Mouse (Mus musculus): ENCODE measurements around the gene Slc7a5.

DNA sequence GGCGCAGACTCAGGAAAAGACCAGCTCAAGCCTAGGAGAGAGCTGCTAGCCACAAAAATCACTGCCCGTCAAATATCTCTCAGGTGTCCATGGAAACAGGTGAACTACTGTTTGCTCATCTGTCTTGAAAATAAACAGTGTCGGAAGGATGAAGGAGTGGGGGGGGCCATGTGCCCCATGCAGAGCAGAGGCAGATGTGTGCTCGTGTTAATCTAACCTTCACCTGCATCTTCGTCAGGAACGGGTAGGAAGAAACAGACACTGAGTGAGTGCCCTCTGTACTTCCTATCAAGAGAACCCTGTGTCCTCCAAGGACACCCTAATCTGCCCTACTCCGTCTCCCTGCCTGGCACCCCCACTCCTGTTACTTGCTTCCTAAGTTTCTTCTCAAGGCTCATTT is 55.8 kb downstream of the Slc7a5 start:
- TF ChIP-seq CTCF (IDR thresholded peaks at IDR 0.05; ENCODE audit: low read depth, low read length) (no peak), POLR2A (IDR thresholded peaks at IDR 0.05; ENCODE audit: insufficient read depth, low read length) (no peak)
